Mouse (Mus musculus) brain, embryonic 14.5 days (tissue): ENCODE results near the gene Hjurp. TPM values are rescaled to one million over a fixed set of nuclear protein-coding genes. Genes with fewer than 3 reads are reported as not detected.

ENCODE experiments used
- DNase-seq: peaks from one replicate; pipeline ENCODE4 v3.0.0-alpha.2; 2011; ENCODE audit warnings: low read depth
- CTCF ChIP-seq: fragments of 200-500 bp; IDR thresholded peaks from 2 replicates; pipeline ENCODE4 v1.5.1; 2012; ENCODE audit warnings: inconsistent platforms, mild to moderate bottlenecking, moderate library complexity, borderline replicate concordance; ENCODE audit not compliant: insufficient read depth, insufficient read length; ENCODE audit errors: extremely low read depth
- POLR2A ChIP-seq: fragments of 200-500 bp; IDR thresholded peaks from 2 replicates; pipeline ENCODE4 v1.6.1; 2012; ENCODE audit warnings: mild to moderate bottlenecking, inconsistent platforms, borderline replicate concordance; ENCODE audit not compliant: poor library complexity, insufficient read depth, insufficient read length, severe bottlenecking; ENCODE audit errors: extremely low read depth
- polyA plus RNA-seq: library from polyadenylated mRNA; depleted of rRNA; stranded (reverse); fragments of >200 nt; gene quantifications from 2 replicates; pipeline ENCODE4 v1.2.3, GENCODE M21; 2012

Gene Hjurp
- polyA plus RNA-seq, 1 experiment = 140 TPM

GRCm38 (mm10) chr1:88275078-88275680, 2.3 kb downstream of the Hjurp start:
- TF ChIP-seq CTCF (no peak), POLR2A (no peak)
- no peak for DNase-seq

DNA sequence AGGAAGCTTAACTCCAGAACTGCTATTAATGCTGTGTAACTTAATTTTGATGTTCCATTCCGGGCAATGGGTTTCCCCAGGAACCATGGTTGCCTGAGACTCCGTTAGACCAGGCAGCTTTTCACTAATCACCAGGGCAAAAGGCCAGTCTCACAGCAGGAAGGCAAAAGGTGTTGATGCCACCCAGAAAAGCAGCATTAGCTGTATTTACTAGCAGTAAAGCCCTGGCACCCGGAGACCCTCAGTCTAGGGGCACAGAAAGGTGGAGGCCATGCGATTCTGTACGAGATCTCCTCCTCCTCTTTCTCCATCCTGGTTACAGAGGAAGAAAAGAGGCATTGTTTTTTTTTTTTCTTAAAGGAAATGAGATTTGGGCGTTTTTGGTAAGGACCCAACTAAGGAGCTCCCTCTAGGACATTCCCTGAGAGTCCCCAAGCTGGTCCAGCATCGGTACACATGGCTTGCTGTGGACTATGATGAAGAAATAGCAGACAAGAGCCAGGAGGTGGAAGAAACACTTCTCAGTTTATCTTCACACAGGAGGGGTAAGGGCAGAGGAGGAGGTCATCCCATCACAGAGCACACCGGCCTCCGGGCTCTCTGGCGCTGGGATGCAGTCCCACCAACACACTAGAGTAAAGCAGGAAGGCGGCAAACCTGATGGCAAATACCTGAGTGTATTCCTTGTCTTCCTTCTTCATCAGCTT, 2.9 kb downstream of the Hjurp start:
- TF ChIP-seq POLR2A = no peak
- TF ChIP-seq CTCF = no peak
- no peak for DNase-seq

DNA sequence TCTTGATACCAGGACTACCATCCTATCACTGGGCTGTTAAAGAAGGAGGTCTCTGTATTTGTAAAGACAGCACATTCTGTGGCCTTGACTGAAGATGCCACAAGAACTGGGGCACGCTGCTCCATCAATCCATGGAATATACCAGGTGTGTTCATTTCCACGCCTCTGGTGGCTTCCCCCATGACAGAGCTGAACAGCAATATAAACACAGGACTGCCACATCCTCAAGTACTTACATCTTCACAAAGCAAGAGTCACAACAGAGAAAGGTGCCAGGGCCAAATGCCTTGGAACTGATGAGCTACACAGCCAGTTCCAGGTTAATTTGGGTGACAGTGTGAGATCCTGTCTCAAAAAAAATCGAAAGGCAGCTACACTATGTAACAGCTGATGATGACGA, 3.6 kb downstream of the Hjurp start:
- DNase-seq = no peak
- TF ChIP-seq CTCF (no peak), POLR2A (no peak)

- no peak for TF ChIP-seq POLR2A
- TF ChIP-seq CTCF = no peak
- DNase-seq = no peak
Observed at GRCm38 (mm10) chr1:88273326-88273725, 4.1 kb downstream of the Hjurp start.

- DNase-seq = no peak
- TF ChIP-seq CTCF (no peak), POLR2A (no peak)
Observed at GRCm38 (mm10) chr1:88272851-88273250, 4.6 kb downstream of the Hjurp start.

GRCm38 (mm10) chr1:88269539-88270309, 7.7 kb downstream of the Hjurp start:
- no peak for DNase-seq
- TF ChIP-seq CTCF (no peak), POLR2A (no peak)

DNA sequence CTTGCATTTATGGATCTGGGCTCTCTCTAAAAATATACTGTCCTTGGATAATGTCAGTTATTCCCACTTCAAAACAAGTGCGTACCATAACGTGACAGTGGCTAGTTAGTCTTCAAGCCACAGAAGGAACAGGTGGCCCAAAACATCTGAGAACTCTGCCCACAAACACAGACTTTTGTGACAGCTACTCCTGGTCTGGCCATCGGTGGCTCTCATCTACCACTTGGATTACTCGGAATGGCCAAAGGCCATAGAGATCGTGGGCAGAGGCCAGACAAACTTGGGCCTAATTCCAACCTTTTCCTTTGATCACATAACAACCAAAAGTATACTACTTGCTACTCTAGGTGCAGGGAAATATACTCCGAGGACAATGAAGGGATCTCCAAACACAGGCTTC, 9.4 kb downstream of the Hjurp start:
- DNase-seq = no peak

GRCm38 (mm10) chr1:88267489-88267888, 9.9 kb downstream of the Hjurp start:
- DNase-seq = no peak
- TF ChIP-seq POLR2A = no peak
- no peak for TF ChIP-seq CTCF

More for the DNA sequence above, 9.4 kb downstream of the Hjurp start:
- no peak for TF ChIP-seq POLR2A

DNA sequence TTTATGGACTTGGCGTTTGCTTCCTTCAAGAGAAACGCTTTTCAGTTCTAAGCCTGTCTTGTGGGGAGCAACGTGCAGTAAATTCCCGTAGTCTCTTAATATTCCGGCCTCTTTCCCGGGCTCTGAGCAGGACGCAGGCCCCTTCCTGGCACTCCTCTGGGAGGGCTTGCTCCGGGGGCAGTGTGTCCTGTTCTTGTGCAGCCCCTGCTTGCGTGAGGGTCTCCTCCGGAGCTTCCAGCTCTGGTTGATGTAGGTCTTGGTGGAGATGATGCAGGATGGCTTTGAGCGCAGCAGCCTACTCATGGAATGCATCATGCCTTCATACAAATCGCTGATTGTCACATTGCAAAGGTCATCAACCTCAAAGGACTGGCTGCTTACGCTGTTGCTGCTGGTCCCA, 11.3 kb downstream of the Hjurp start:
- no peak for TF ChIP-seq CTCF
- no peak for TF ChIP-seq POLR2A
- no peak for DNase-seq

- DNase-seq = no peak
- TF ChIP-seq POLR2A (no peak), CTCF (no peak)
Observed at GRCm38 (mm10) chr1:88264869-88265240, 12.6 kb downstream of the Hjurp start.

GRCm38 (mm10) chr1:88264237-88264868, 13.1 kb downstream of the Hjurp start:
- no peak for TF ChIP-seq POLR2A
- no peak for TF ChIP-seq CTCF
- DNase-seq = no peak
